Mouse (Mus musculus): ENCODE measurements around the gene E330014E10Rik. TPM values are rescaled to one million over a fixed set of nuclear protein-coding genes. Genes with fewer than 3 reads are reported as not detected.
"Not testable (repeated sequence)": the region's sequence is repeated elsewhere in the genome, so short reads cannot be mapped to it uniquely, and the experiment has no call there.

Gene E330014E10Rik
- not detected for total RNA-seq (2021)
- long read RNA-seq, experiment 1, result 0 reads
- long read RNA-seq, experiment 2, result 0 reads

DNA sequence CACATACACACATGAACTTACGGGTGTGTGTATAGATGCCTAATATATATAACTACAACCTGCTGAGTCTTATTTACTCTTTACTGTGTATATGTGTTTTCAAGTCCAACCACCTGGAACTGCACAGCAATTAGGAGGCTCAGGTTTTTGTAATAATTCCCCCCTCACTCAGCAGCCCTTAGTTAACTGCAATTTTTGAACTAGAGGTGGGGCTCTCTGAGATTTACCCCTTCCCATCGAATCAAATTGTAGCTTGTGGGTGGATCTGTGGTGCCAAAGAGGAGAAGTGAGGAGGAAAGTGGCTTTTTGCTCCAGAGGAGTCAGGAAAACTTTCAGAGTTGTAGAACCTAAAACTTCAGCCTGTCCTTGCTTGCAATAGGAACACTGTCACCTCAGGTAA, at the start of gene E330014E10Rik:
TSS of gene E330014E10Rik (plus strand) at position 301 of the 400 bp plus-strand sequence.
- not testable (repeated sequence) for DNase-seq

- not testable (repeated sequence) for DNase-seq
Observed at GRCm38 (mm10) chr5:95736073-95736472, 39.7 kb upstream of the E330014E10Rik start, which contains the start of gene Gm7978. Gene Gm7978 (minus strand): TSS chr5:95736173.

DNA sequence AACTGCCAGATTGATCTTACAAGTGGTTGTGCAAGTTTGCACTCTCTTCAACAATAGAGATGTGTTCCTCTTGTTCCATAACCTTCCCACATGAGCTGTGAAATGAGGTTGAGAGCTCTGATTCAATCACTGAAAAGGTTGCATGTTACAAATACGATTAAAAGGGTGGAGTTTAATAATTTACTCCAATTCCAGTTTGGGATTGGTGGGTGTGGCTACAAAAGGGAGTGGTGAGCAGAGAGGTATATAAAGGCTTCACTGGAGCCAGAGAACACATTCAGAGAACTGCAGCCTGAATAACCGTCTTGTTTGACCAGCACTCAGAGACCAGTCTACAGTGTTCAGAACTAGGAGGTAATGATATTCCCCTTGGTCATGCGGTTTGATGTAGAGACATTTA, 34.1 kb upstream of the E330014E10Rik start, which contains the start of gene Gm7982:
TSS of gene Gm7982 (plus strand) at position 301 of the 400 bp plus-strand sequence.
- DNase-seq, result not testable (repeated sequence)

GRCm38 (mm10) chr5:95810841-95811240, 35.1 kb downstream of the E330014E10Rik start:
- not testable (repeated sequence) for DNase-seq

- DNase-seq, result no peak
Observed at GRCm38 (mm10) chr5:95836580-95836979, 60.8 kb downstream of the E330014E10Rik start.

DNA sequence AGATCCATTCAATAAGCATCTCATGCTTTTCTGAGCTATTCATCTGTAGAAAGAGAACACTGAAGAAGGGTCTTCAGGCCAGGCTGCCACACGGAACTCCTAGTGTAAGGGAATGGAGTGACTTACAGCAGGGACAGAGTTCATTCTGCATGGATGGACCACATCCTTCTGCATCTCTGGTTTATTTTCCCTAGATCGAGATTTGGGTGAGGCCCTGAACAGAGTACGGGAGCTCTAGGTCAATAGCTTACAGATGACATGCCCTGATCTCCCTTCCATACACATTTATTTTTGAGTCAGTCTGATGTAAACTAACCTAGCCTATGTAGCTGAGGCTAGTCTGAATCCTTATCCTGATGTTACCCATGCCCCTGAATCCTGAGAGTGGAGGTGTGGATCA, 78.2 kb downstream of the E330014E10Rik start:
- no peak for DNase-seq

Other genes starting within 250 kb of the E330014E10Rik start
- gene Gm7971, start 181.1 kb upstream of the E330014E10Rik start, total RNA-seq (2021), result not detected
- not detected for gene Gm7978, start 39.8 kb upstream of the E330014E10Rik start, total RNA-seq (2021)
- gene Gm7982, start 34.0 kb upstream of the E330014E10Rik start, total RNA-seq (2021), result not detected
- 1 to 10 TPM; 2.3 to 9.9 TPM for gene Cxcl13, start 181.0 kb downstream of the E330014E10Rik start, total RNA-seq (2021)

Data from heart, adult 18-20 months (tissue).